Mouse (Mus musculus) layer of hippocampus, adult 8-10 months (tissue): ENCODE measurements around the gene Acer3. TPM values are rescaled to one million over a fixed set of nuclear protein-coding genes. Genes with fewer than 3 reads are reported as not detected.
A peak's percentile ranks its signal among the peaks of the same experiment; 100 is the strongest.

ENCODE experiments used
- DNase-seq, 2 experiments: peaks; one replicate each; pipeline ENCODE4 v3.0.0; 2022; ENCODE audit warnings: low spot score in 2 of 2
- total RNA-seq, 4 experiments: library from RNA; stranded (reverse); gene quantifications; 2 replicates each; pipeline ENCODE4 v1.2.4; 2022

Acer3 gene
- total RNA-seq, 4 experiments from 2014 or later = 22.7 to 32.0 (median 24.3) TPM

- DNase-seq = no peak
Observed at GRCm38 (mm10) chr7:98333507-98333906, 12.5 kb upstream of the Acer3 start.

DNA sequence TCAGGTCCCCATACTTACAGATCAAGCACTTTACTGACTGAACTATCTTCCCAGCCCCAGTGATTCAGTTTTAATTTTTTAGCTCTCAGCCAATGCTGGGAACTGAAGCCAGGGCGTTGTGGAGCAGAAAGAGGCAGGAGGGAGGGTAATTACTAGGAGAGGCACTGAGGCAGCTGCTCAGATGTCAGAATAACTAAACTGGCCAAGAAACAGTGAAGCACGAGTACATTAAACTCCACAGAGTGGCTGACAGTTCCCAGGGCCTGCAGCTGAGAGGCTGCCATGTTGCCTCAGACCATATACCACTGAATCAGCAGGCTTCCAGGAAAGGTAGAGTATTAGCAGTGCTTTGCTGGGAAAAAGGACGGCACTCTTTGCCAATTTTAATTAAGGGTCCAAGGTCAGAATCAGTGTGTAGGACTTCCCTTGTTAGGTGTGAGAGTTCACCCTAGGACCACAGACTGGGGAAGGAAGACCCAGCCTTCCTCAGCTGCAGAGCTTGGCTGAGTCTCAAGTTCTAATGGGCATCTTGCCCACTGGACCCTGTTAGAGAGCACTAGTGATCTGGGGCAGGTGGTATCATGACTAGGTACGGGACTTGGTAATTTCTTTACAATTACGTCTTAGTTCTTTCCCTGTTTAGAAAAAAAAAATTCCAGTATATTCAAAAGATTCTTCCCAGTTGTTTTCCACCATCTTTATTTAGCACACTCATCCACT is 11.8 kb upstream of the Acer3 start:
- DNase-seq = no peak

- DNase-seq = no peak
Observed at GRCm38 (mm10) chr7:98331932-98332331, 10.9 kb upstream of the Acer3 start.

DNA sequence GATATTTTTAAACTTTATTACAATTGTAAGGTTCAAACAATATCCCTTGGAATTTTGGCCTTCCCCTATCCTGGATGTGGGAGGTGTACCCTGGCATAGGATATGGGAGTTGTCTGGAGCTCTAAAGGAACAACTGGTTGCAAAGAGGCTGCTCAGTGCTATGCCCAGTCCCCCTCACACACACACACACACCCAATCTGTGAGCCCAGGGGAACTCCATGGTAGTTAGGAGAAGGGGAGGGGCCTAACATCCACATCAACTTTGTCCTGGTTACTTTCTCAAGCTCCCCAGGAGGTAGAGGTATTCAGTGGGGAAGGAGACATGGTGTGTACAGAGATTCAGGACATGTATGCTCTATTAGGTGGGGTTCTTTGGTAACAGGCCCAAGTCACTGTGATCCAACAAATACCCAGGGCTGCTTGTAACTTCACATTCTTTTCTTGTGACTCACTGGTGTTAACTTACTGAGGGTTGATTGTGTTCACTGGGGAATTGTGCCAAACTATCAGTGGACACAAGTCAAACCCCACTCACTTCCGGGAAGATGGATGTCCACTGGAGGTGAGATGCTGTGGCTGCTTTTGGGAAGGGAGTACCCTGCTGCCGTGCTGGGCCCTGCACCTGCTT is 9.5 kb upstream of the Acer3 start:
- DNase-seq = no peak

GRCm38 (mm10) chr7:98329651-98330374 is 8.8 kb upstream of the Acer3 start:
- no peak for DNase-seq

DNA sequence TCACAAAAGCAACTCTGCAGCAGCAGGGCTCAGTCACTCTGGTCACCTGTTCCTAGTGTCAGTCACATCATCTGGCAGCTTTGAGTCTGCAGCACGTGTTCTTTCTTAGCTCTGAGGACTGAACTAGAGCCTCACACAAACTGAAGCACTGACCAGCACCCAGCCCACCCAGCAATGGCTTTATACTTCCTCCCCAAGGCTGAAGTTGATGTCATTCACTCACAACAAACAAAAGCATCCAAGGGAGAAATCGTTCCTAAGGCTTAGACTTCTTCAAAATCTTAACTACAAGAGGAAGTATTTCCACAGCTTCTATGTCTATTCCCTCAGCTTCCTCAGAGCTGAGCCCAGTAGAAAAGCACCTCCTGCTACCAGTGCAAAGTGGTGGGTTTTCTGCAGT is 7.3 kb upstream of the Acer3 start:
- no peak for DNase-seq

DNA sequence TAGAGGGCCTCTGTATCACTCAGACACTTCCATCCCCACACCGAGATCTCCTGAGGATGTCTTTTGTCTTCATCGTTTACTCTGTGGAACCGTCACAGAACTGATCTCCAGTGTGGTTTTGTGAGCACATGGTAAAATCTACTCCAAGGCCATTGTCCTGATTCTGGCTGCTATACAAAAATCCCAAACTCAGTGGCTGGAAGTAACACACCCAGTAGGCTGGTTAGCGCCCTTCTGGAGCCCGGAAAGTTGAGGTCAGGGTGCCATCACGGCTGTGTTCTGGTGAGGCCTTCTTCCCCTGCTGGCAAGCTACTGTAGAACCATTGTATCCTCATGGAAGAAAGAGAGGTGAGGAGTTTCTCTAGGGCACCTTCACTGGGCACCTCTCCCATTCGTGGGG is 5.0 kb upstream of the Acer3 start:
- no peak for DNase-seq

DNA sequence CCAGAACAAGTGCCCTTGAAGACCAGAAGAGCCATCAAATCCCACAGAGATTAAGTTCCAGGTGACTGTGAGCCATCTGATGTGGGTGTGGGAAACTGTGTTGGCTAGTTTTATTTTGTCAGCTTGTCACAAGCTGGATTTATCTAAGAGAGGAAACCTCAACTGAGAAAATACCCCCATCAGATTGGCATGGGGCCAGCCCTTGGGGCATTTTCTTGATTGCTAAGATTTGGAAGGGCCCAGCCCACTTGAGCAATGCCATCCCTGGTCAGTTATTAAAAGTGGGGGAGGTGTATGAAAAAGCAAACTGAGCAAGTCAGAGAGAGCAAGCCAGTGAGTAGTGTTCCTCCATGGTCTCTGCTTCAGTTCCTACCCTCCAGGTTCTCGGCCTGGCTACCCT is 3.2 kb upstream of the Acer3 start:
- DNase-seq = no peak

DNA sequence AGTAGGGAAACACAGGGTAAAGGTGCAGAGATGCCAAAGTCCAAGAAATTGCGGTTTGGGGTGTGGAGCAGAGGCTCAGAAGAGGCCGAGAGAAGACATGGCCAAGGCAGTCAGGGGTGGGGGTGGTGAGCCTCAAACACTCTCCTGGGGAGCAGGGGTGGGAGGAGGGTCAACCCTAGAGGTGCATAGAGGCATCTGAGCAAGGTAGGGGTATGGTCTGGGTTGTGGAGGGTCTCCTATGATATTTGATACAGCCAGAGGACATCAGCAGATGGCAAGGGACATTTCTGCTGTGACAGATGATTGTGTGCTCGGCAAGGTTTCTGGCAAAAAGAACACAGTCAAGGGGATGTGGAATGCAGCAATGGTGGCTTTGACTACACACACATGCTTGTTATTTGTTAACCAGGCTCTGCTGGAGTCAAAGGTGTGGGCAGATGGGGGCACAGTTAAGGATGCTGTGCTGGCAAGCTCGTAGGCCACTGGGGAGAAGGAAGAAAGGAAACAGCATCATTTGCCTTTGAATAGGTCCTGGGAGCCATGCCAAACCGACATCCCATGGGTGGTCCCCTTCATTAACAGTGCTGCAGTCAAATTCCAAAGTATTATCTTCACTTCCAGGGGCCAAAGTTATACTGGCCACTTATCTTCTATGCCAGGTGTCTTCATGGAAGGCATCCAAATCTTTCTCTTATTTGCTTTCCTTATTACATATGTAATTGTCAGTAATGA is 2.4 kb upstream of the Acer3 start:
- no peak for DNase-seq

DNA sequence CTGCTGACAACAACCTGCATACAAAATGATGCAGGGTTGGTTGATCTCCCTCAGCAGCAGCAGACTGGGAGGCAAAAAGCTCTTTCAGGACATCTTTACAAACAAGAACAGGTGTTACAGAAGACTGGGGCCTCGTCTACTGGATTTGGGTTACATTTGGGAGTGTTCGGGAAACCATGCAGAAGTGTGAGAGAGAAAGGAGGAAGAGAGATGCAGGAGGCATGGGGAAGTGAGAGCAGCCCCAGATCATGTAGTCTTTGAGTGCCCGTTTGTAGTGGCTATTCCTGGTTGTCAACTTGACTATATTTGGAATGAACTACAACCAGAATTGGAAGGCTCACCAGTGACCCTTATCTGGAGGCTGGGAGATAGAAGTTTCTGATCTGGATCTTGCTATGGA is 1.4 kb upstream of the Acer3 start:
- no peak for DNase-seq

DNA sequence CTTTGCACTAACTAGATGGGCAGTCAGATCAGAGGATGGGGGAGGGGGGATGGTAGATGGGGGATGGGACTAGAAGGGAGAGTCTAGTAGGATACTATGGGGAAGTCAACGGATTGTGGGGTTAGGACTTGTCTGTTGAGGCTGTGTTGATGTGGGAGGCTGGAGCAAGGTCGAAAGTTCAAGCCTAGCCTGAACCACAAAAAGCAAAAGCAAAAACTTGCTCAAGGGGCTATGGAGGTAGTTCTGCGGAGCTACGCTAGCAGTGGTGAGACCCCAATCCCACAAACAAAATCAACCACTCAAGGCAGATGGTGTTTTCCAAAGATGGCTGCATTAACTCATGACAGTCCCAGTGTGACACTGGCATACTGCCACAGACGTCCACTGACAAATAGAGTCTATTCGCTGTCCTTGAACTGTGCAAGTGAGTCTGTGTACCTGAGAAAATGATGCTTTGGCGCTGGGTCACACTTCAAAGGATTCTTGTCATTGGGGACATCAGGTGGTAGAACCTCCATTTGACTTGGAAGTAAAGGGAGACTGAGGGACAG is 927 bp downstream of the Acer3 start:
- DNase-seq = no peak

GRCm38 (mm10) chr7:98316568-98316967 is 4.4 kb downstream of the Acer3 start:
- no peak for DNase-seq

DNA sequence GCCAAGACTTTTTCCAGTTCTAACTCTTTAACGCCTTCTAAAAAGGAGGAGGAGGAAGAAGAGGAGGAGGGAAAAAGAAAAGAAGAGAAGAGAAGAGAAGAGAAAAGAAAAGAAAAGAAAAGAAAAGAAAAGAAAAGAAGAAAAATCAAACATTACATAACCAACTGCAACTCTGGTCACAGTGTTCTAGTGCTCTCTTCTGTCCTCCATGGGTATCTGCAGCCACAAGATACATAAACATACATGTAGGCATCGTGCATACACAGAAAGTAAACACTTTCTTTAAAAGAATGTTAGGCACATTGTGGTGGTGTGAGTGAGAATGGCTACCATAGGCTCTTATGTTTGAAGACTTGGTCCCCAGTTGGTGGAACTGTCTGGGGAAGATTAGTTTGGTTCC is 5.9 kb downstream of the Acer3 start:
- no peak for DNase-seq

DNA sequence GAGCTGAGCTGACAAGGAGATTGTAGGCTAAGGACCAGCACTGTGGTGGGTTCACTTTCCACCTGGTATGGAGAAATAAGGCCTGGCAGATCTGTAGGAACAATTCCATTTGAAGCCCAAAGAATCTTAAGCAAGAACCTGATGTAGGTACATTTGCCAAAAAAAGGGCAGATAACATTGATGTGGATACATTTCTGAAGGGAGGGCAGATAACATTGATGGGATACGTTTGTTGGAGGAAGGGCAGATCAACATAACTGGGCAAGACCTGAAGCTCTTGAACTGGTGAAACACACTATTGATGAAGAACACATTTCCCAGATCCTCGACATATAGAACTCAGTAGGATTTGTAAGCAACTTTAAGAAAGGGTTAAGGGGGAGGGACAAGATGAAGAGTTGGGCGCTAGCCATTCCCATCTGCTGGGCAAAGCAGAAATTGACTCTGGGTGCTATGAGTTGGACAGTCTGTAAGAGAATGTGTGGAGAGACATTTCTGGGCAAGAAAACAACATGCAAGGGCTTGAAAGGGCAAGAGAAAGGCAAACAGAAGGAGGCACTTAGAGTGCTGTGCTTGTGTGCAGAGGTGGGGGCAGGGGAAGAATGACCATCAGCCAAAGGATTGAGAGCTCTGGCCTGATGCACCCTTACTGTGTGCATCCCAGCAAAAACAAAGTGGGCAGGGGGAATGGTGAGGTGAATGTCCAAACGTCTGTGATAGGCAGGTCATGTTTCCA is 8.7 kb downstream of the Acer3 start:
- no peak for DNase-seq

GRCm38 (mm10) chr7:98310266-98310665 is 10.7 kb downstream of the Acer3 start:
- DNase-seq = no peak

DNA sequence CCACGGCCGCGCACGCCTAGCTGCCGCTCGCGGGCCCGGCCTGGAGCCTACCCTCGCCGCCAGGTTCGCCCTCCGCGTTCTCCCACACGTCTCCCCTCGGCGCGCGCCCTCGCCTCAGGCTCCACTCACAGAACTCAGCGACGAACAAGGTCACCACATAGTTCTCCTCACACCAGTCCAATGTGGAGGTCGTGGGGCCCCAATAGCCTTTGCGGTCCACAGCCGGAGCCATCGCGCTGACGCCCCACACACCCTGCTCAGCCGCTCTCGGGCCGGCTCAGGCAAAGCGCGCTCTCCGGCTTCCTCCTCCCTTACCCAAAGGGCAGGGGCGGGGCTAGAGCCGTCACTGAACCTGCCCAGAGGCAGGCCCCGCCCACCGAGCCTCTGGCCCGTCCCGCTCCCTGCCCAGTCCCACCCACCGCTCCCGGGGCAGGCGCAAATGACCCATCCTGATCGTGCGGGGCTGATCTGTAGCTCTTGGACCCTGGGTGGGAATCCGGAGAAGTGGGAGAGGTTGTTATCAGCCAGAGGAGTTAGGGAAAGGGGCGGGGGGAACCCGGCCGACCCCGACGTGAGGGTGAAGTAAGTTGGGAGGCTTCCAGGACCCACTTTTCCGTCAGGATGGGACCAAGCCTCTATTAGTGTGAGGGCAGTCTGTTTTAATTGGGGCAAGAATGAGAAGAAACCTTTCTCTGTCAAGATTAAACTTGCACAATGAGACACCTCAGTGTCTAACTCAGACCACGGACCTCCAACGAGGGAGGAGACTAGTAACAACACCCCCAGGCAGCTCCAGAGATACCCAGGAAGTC is 11.6 kb downstream of the Acer3 start:
- peak; percentile 82 to 84 for DNase-seq

DNA sequence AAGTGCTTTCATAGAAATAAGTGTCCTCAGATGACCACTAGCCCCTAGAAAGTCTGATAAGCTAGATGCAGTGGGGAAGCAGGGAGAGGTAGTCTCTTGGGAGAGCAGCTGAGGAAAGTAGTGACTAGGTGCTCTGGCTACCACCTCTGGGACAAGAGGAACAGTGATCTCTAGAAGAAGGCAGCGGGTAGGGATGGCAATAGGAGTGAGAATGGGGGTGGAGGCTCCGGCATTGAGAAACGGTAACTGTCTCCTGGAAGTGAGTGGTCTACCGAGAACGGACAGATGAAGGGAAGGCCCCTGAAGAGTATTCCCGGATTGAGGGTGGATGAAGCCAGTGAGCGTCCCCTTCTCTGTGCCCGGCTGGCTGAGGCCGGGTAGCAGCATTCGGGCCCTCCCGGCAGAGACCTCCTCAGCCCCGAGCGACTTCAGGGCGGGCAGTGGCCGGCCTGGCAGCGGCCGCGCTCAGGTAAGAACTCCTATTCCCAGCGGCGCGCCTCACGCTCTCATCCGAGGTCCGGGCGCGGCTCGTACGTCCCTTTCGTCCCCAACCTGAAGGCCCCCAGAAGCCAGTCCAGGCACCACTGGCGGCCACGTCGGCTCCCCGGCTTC is 12.3 kb downstream of the Acer3 start:
- DNase-seq = no peak

DNA sequence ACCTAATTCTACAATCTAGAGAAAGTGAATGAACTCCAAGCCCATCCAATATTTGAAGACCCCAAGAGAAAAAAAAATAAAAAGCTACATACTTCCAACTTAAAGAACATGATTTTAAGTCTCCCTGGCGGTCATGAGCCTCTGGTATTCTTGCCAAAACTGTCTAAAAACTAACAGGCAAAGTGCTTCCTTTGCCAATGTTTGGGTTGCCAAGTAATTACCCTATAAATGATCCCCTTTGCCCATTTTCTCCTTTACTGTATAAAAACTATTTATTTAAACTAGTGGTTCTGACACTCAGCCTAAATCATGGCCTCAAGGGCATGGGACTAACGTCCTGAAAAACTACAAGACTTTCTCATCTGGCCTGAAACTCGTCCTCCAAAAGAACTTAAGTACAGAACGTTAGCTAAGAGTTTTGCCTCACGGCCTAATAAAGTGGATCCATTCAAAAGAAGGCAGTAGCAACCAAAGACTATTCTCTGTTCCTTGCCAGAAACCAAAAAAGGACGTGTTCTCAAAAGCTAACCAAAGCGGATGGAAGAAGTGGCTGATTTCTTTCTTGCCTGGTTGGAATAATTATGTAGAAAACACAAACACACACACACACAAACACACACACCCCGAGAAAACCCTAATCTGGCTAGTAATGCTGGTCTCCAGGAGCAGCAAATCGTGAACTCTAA is 12.9 kb downstream of the Acer3 start:
- no peak for DNase-seq

DNA sequence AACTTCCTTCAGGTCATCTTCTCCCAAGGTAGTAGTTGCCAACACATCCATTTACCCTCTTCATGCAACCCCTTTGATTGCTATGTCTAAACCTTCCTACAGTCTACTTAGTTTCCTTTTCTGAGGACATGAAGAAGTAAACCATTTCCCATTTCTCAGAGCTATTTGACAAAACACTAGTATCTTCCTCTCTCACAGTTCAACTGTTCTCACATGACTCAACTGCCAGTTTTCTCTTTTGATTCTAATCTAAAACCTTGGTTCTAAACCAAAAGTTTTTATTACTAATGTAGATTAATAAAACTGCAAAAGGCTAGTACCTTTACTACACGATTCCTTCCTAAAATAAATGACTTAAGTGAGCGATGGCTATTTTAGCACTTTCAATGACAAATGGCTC is 13.6 kb downstream of the Acer3 start:
- no peak for DNase-seq
